Mouse (Mus musculus) hindbrain, embryonic 13.5 days (tissue): ENCODE results near the gene Spo11. TPM values are rescaled to one million over a fixed set of nuclear protein-coding genes. Genes with fewer than 3 reads are reported as not detected.

ENCODE experiments used
- ATAC-seq: fragments of 200-750 bp; cut with Nextera tagmentation; 2 replicates; pipeline ENCODE4 v1.8.0; 2017; ENCODE audit warnings: moderate TSS enrichment; ENCODE audit not compliant: low FRiP score
- H3K27ac ChIP-seq: fragments of 300-500 bp; sonication (generic); 2 replicates; pipeline ENCODE4 v1.5.1; 2015; ENCODE audit warnings: inconsistent platforms, mild to moderate bottlenecking, moderate library complexity
- H3K27me3 ChIP-seq: fragments of 300-500 bp; sonication (generic); 2 replicates; pipeline ENCODE4 v1.6.1; 2015; ENCODE audit warnings: mild to moderate bottlenecking, inconsistent platforms
- H3K36me3 ChIP-seq: fragments of 300-500 bp; sonication (generic); 2 replicates; pipeline ENCODE4 v1.6.1; 2015; ENCODE audit warnings: mild to moderate bottlenecking, inconsistent platforms
- H3K4me1 ChIP-seq: fragments of 300-500 bp; sonication (generic); replicated peaks from 2 replicates; pipeline ENCODE4 v1.6.1; 2015; ENCODE audit warnings: inconsistent platforms
- H3K4me2 ChIP-seq: fragments of 300-500 bp; sonication (generic); 2 replicates; pipeline ENCODE4 v1.6.1; 2015; ENCODE audit warnings: inconsistent platforms, mild to moderate bottlenecking, moderate library complexity
- H3K4me3 ChIP-seq: fragments of 300-500 bp; sonication (generic); 2 replicates; pipeline ENCODE4 v1.5.1; 2015; ENCODE audit warnings: mild to moderate bottlenecking, inconsistent platforms
- H3K9ac ChIP-seq: fragments of 300-500 bp; sonication (generic); 2 replicates; pipeline ENCODE4 v1.6.1; 2015; ENCODE audit warnings: mild to moderate bottlenecking, inconsistent platforms
- H3K9me3 ChIP-seq: fragments of 300-500 bp; sonication (generic); 2 replicates; pipeline ENCODE4 v1.6.1; 2016; ENCODE audit warnings: inconsistent platforms
- WGBS: fragments of 180-500 bp; shearing (Covaris S2); methylation state at CpG from one replicate; pipeline ENCODE4 v1.1.7; 2015; 5-methylcytosine and 5-hydroxymethylcytosine counted together
- polyA plus RNA-seq: library from polyadenylated mRNA; unstranded; fragments of >200 nt; fragmentation: Nextera tagmentation; extraction: Ambion mirVana; gene quantifications from 2 replicates; pipeline ENCODE4 v1.2.1, GENCODE M21; 2015

The Spo11 gene
- polyA plus RNA-seq, 1 experiment from 2014 or later: 0.79 TPM

GRCm38 (mm10) chr2:173026688-173027131 lies 49.2 kb downstream of the Spo11 start:
- H3K4me3 ChIP-seq: no peak overlapping the region
- H3K36me3 ChIP-seq: peaks cover 31% of the 10 kb centered on the region
- no peaks in the 10 kb centered on the region for H3K27me3 ChIP-seq
- 89% methylated on average over 3 of the region's 3 CpGs for WGBS
- H3K4me1 ChIP-seq: peaks cover 65% of the 10 kb centered on the region
- no peak overlapping the region for H3K9ac ChIP-seq
- no peaks in the 10 kb centered on the region for H3K9me3 ChIP-seq
- no peak for ATAC-seq
- no peak overlapping the region for H3K27ac ChIP-seq
- no peak overlapping the region for H3K4me2 ChIP-seq

GRCm38 (mm10) chr2:173027169-173027823 lies 49.8 kb downstream of the Spo11 start:
- no peak overlapping the region for H3K9ac ChIP-seq
- H3K4me2 ChIP-seq: no peak overlapping the region
- H3K9me3 ChIP-seq: no peaks in the 10 kb centered on the region
- ATAC-seq: no peak
- no peak overlapping the region for H3K4me3 ChIP-seq
- no peaks in the 10 kb centered on the region for H3K27me3 ChIP-seq
- WGBS: 91% methylated on average over 6 of the region's 6 CpGs
- H3K36me3 ChIP-seq: peaks cover 37% of the 10 kb centered on the region
- peaks cover 64% of the 10 kb centered on the region for H3K4me1 ChIP-seq
- no peak overlapping the region for H3K27ac ChIP-seq

- H3K36me3 ChIP-seq: peaks cover 43% of the 10 kb centered on the region
- 0 out of 2 replicates have a peak overlapping the region, but pooled peaks have one; percentile 5 for H3K9ac ChIP-seq
- H3K4me2 ChIP-seq: no peak overlapping the region
- H3K9me3 ChIP-seq: no peaks in the 10 kb centered on the region
- 0 out of 2 replicates have a peak overlapping the region, but pooled peaks have one; percentile 15 for H3K27ac ChIP-seq
- no peaks in the 10 kb centered on the region for H3K27me3 ChIP-seq
- H3K4me3 ChIP-seq: no peak overlapping the region
- 79% methylated on average over 4 of the region's 4 CpGs for WGBS
- no peak for ATAC-seq
- peaks cover 57% of the 10 kb centered on the region for H3K4me1 ChIP-seq
These were observed 50.5 kb downstream of the Spo11 start for GRCm38 (mm10) chr2:173027824-173028495.

GRCm38 (mm10) chr2:173028508-173029031 lies 51.1 kb downstream of the Spo11 start:
- Histone ChIP-seq H3K9ac (0 out of 2 replicates have a peak overlapping the region, but pooled peaks have one; percentile 5), H3K27ac (no peak overlapping the region), H3K9me3 (no peaks in the 10 kb centered on the region), H3K4me1 (peaks cover 51% of the 10 kb centered on the region), H3K4me2 (no peak overlapping the region), H3K36me3 (peaks cover 49% of the 10 kb centered on the region), H3K27me3 (no peaks in the 10 kb centered on the region), H3K4me3 (no peak overlapping the region)
- no peak for ATAC-seq
- 89% methylated on average over 3 of the region's 3 CpGs for WGBS

- Histone ChIP-seq H3K4me3 (no peak overlapping the region), H3K4me1 (peaks cover 29% of the 10 kb centered on the region), H3K27ac (no peak overlapping the region), H3K9me3 (no peaks in the 10 kb centered on the region), H3K9ac (no peak overlapping the region), H3K4me2 (no peak overlapping the region), H3K36me3 (peaks cover 68% of the 10 kb centered on the region), H3K27me3 (no peaks in the 10 kb centered on the region)
- WGBS: 83% methylated on average over 12 of the region's 12 CpGs
- no peak for ATAC-seq
These were observed 53.3 kb downstream of the Spo11 start for GRCm38 (mm10) chr2:173030591-173031338.

GRCm38 (mm10) chr2:173033531-173033930 lies 56.0 kb downstream of the Spo11 start:
- WGBS: 97% methylated on average over 13 of the region's 13 CpGs
- H3K36me3 ChIP-seq: peaks cover 59% of the 10 kb centered on the region
- ATAC-seq: no peak

GRCm38 (mm10) chr2:173034998-173035397 lies 57.5 kb downstream of the Spo11 start:
- Histone ChIP-seq H3K4me1 (no peaks in the 10 kb centered on the region), H3K36me3 (peaks cover 54% of the 10 kb centered on the region), H3K27ac (no peak overlapping the region), H3K9me3 (no peaks in the 10 kb centered on the region), H3K4me3 (no peak overlapping the region), H3K4me2 (no peak overlapping the region), H3K9ac (no peak overlapping the region), H3K27me3 (no peaks in the 10 kb centered on the region)
- 82% methylated on average over 4 of the region's 4 CpGs for WGBS
- no peak for ATAC-seq

More at GRCm38 (mm10) chr2:173033531-173033930, 56.0 kb downstream of the Spo11 start:
- no peaks in the 10 kb centered on the region for H3K9me3 ChIP-seq
- H3K27me3 ChIP-seq: no peaks in the 10 kb centered on the region
- no peak overlapping the region for H3K9ac ChIP-seq
- H3K4me3 ChIP-seq: no peak overlapping the region
- H3K4me1 ChIP-seq: 0 out of 2 replicates have a peak, but pooled peaks cover 2% of the 10 kb centered on the region
- no peak overlapping the region for H3K27ac ChIP-seq
- H3K4me2 ChIP-seq: no peak overlapping the region

- no peaks in the 10 kb centered on the region for H3K4me1 ChIP-seq
- no peak overlapping the region for H3K4me3 ChIP-seq
- no peak overlapping the region for H3K4me2 ChIP-seq
- H3K27me3 ChIP-seq: no peaks in the 10 kb centered on the region
- H3K36me3 ChIP-seq: peaks cover 48% of the 10 kb centered on the region
- 99% methylated on average over 5 of the region's 5 CpGs for WGBS
- H3K27ac ChIP-seq: no peak overlapping the region
- H3K9ac ChIP-seq: no peak overlapping the region
- H3K9me3 ChIP-seq: no peaks in the 10 kb centered on the region
- no peak for ATAC-seq
These were observed 58.2 kb downstream of the Spo11 start for GRCm38 (mm10) chr2:173035653-173036052.

- Histone ChIP-seq H3K9me3 (no peaks in the 10 kb centered on the region), H3K9ac (no peak overlapping the region), H3K4me1 (no peaks in the 10 kb centered on the region), H3K36me3 (peaks cover 44% of the 10 kb centered on the region), H3K27me3 (no peaks in the 10 kb centered on the region), H3K4me3 (no peak overlapping the region), H3K27ac (no peak overlapping the region), H3K4me2 (no peak overlapping the region)
- no peak for ATAC-seq
- whole genome bisulfite sequencing: 92% methylated on average over 5 of the region's 5 CpGs
These were observed 58.6 kb downstream of the Spo11 start for GRCm38 (mm10) chr2:173036055-173036454.

- Histone ChIP-seq H3K4me3 (no peak overlapping the region), H3K27me3 (no peaks in the 10 kb centered on the region), H3K4me1 (no peaks in the 10 kb centered on the region), H3K9ac (no peak overlapping the region), H3K9me3 (no peaks in the 10 kb centered on the region), H3K4me2 (no peak overlapping the region), H3K36me3 (peaks cover 38% of the 10 kb centered on the region), H3K27ac (no peak overlapping the region)
- WGBS: 66% methylated on average over 4 of the region's 4 CpGs
- no peak for ATAC-seq
These were observed 59.1 kb downstream of the Spo11 start for GRCm38 (mm10) chr2:173036611-173037010.

- H3K4me3 ChIP-seq: no peak overlapping the region
- ATAC-seq: no peak
- H3K4me1 ChIP-seq: no peaks in the 10 kb centered on the region
- H3K27me3 ChIP-seq: no peaks in the 10 kb centered on the region
- H3K27ac ChIP-seq: no peak overlapping the region
- no peaks in the 10 kb centered on the region for H3K9me3 ChIP-seq
- H3K36me3 ChIP-seq: peaks cover 31% of the 10 kb centered on the region
- WGBS: 83% methylated on average over 5 of the region's 5 CpGs
- no peak overlapping the region for H3K4me2 ChIP-seq
- H3K9ac ChIP-seq: no peak overlapping the region
These were observed 59.8 kb downstream of the Spo11 start for GRCm38 (mm10) chr2:173037347-173037746.
